Mouse (Mus musculus): ENCODE data around the gene Abca12. TPM values are rescaled to one million over a fixed set of nuclear protein-coding genes. Genes with fewer than 3 reads are reported as not detected.

The Abca12 gene
- polyA plus RNA-seq, 1 experiment from 2014 or later: not detected

DNA sequence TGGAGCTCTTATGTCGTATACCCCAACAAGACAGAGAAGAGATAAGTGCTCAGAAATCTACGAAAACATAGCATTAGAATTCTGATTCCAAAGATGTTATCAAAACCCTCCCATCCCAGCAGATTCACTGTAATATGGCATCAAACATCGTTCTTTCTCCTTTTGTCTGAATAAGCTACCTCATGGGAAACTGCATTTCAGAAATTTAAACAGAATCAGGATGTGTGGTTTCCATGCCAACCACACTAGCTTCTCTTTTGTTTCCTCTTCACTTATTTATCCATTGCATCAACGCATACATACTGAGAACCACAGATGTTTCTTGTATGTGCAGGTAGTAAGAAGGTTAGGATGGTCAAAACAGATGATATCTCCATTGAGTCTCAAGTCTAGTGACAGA lies 175.1 kb downstream of the Abca12 start:
- TF ChIP-seq CTCF (IDR thresholded peaks at IDR 0.05) (no peak), EP300 (IDR thresholded peaks at IDR 0.05) (no peak)

DNA sequence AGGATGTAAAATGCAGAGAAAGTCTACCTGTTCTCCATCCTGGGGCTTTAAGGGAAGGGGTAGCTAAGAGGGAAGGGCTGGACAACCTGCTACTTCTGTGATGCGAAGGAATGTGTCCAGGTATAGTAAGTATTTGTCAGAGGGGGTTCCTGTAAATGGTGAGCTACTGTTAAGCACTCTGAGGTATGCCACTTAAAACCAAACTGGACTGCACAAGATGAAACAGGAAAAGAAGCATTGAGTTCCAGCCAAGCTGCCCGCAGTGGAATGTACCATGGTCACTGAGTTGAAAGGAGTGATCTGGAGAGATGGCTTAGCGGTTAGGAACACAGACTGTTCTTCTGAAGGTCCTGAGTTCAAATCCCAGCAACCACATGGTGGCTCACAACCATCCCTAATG lies 179.4 kb downstream of the Abca12 start:
- WGBS: 58% methylated on average over 3 of the region's 3 CpGs
- H3K4me3 ChIP-seq (ENCODE audit: low read depth, low read length): no peak overlapping the region
- no peaks in the 10 kb centered on the region for H3K36me3 ChIP-seq (ENCODE audit: insufficient read depth, low read length)
- H3K9ac ChIP-seq (replicated peaks; ENCODE audit: low read depth): no peak overlapping the region
- DNase-seq (ENCODE audit: low spot score) (peak; percentile 38), ATAC-seq (peak; percentile 82)
- TF ChIP-seq EP300 (IDR thresholded peaks at IDR 0.05) (peak; percentile 71), CTCF (IDR thresholded peaks at IDR 0.05) (no peak)
- no peak overlapping the region for H3K4me2 ChIP-seq (replicated peaks; ENCODE audit: low read depth, low read length)
- H3K4me1 ChIP-seq (ENCODE audit: insufficient read depth, low read depth, low read length): no peaks in the 10 kb centered on the region
- H3K27me3 ChIP-seq (replicated peaks; ENCODE audit: insufficient read depth, low read length): no peaks in the 10 kb centered on the region
- H3K9me3 ChIP-seq (ENCODE audit: low read length): no peaks in the 10 kb centered on the region
- no peak overlapping the region for H3K27ac ChIP-seq (ENCODE audit: low read length)

More for the DNA sequence above, 175.1 kb downstream of the Abca12 start:
- no peak for ATAC-seq
- H3K4me2 ChIP-seq (replicated peaks; ENCODE audit: low read depth, low read length): no peak overlapping the region
- DNase-seq (ENCODE audit: low spot score): no peak
- H3K27ac ChIP-seq (ENCODE audit: low read length): no peak overlapping the region
- H3K4me1 ChIP-seq (ENCODE audit: insufficient read depth, low read depth, low read length): no peaks in the 10 kb centered on the region
- WGBS: 80% methylated on average over 4 of the region's 4 CpGs
- no peaks in the 10 kb centered on the region for H3K36me3 ChIP-seq (ENCODE audit: insufficient read depth, low read length)
- no peak overlapping the region for H3K4me3 ChIP-seq (ENCODE audit: low read depth, low read length)
- H3K27me3 ChIP-seq (replicated peaks; ENCODE audit: insufficient read depth, low read length): no peaks in the 10 kb centered on the region
- no peaks in the 10 kb centered on the region for H3K9me3 ChIP-seq (ENCODE audit: low read length)
- H3K9ac ChIP-seq (replicated peaks; ENCODE audit: low read depth): no peak overlapping the region

DNA sequence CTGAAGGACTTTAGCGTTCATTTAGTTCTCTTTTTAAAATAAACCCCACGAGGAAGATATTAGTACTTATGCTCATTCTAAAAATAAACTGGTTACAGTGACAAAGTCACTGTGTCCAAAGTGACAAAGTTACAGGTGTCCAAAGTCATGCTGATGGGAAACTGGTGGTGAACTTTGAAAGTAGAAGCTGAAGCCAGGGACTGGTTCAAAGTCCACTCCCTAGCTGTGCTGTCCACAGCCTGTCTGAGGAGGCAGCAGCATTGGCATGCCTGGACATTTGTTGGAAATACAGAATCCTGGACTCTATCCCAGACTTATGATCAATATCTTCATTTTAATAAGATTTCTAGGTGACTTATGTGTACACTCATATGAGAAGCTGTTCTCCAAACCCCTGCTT lies 183.5 kb downstream of the Abca12 start:
- Histone ChIP-seq H3K4me3 (ENCODE audit: low read depth, low read length) (no peak overlapping the region), H3K27ac (ENCODE audit: low read length) (no peak overlapping the region), H3K36me3 (ENCODE audit: insufficient read depth, low read length) (no peaks in the 10 kb centered on the region), H3K4me1 (ENCODE audit: insufficient read depth, low read depth, low read length) (no peaks in the 10 kb centered on the region), H3K9me3 (ENCODE audit: low read length) (no peaks in the 10 kb centered on the region), H3K27me3 (replicated peaks; ENCODE audit: insufficient read depth, low read length) (no peaks in the 10 kb centered on the region), H3K9ac (replicated peaks; ENCODE audit: low read depth) (no peak overlapping the region), H3K4me2 (replicated peaks; ENCODE audit: low read depth, low read length) (no peak overlapping the region)
- 47% methylated on average over 2 of the region's 2 CpGs for WGBS
- TF ChIP-seq CTCF (IDR thresholded peaks at IDR 0.05) (no peak), EP300 (IDR thresholded peaks at IDR 0.05) (no peak)
- DNase-seq (ENCODE audit: low spot score) (no peak), ATAC-seq (no peak)

DNA sequence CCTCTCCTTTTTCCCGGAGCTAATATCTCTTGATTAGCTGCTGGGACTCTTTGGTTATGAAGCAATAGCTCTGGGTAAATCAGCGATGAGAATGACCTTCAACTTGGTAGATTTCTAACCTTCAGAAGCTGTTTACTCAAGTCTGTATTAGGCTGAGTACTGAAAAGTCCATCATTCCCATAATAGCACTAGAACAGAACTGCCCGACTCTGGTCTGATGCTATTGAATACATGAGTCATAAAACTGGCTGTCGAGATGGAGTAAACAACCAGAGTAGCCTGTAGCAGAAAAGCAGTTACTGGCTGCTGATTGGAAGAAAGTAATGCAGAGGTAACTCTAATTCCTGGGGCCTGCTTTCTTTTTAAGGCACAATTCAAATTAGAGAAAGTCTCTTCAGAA lies 211.1 kb downstream of the Abca12 start:
- H3K4me3 ChIP-seq (ENCODE audit: low read depth, low read length): no peak overlapping the region
- no peak for TF ChIP-seq CTCF (IDR thresholded peaks at IDR 0.05)
- no peak for TF ChIP-seq EP300 (IDR thresholded peaks at IDR 0.05)
- H3K4me1 ChIP-seq (ENCODE audit: insufficient read depth, low read depth, low read length): no peaks in the 10 kb centered on the region
- WGBS: 56% methylated on average over 4 of the region's 4 CpGs
- no peak for DNase-seq (ENCODE audit: low spot score)
- no peaks in the 10 kb centered on the region for H3K27me3 ChIP-seq (replicated peaks; ENCODE audit: insufficient read depth, low read length)
- ATAC-seq: no peak
- H3K27ac ChIP-seq (ENCODE audit: low read length): no peak overlapping the region
- H3K9ac ChIP-seq (replicated peaks; ENCODE audit: low read depth): no peak overlapping the region
- no peaks in the 10 kb centered on the region for H3K9me3 ChIP-seq (ENCODE audit: low read length)
- no peaks in the 10 kb centered on the region for H3K36me3 ChIP-seq (ENCODE audit: insufficient read depth, low read length)
- no peak overlapping the region for H3K4me2 ChIP-seq (replicated peaks; ENCODE audit: low read depth, low read length)

DNA sequence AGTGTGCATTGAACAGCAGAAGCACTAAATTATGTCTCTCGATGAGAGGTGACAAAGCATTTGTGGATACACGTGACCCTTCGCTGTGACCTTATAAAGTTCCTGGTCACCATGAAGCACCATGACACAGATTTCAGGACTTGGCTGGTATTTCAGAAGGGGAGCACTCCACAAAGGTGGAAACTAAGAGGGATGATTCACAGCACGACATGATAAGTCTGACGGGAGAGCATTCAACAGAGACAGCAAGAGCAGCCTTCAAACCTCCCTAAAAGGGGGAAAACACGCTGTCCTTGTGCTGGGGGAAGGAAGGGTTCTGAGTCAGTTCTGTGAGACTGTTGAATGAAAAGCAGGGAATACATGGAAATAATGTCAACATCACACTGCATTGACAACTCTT lies 218.5 kb downstream of the Abca12 start:
- Histone ChIP-seq H3K4me1 (ENCODE audit: insufficient read depth, low read depth, low read length) (no peaks in the 10 kb centered on the region), H3K4me2 (replicated peaks; ENCODE audit: low read depth, low read length) (no peak overlapping the region), H3K9ac (replicated peaks; ENCODE audit: low read depth) (no peak overlapping the region), H3K36me3 (ENCODE audit: insufficient read depth, low read length) (no peaks in the 10 kb centered on the region), H3K4me3 (ENCODE audit: low read depth, low read length) (no peak overlapping the region), H3K9me3 (ENCODE audit: low read length) (no peaks in the 10 kb centered on the region), H3K27ac (ENCODE audit: low read length) (no peak overlapping the region), H3K27me3 (replicated peaks; ENCODE audit: insufficient read depth, low read length) (no peaks in the 10 kb centered on the region)
- 75% methylated on average over 6 of the region's 6 CpGs for WGBS
- no peak for ATAC-seq
- TF ChIP-seq CTCF (IDR thresholded peaks at IDR 0.05) (no peak), EP300 (IDR thresholded peaks at IDR 0.05) (no peak)
- no peak for DNase-seq (ENCODE audit: low spot score)

DNA sequence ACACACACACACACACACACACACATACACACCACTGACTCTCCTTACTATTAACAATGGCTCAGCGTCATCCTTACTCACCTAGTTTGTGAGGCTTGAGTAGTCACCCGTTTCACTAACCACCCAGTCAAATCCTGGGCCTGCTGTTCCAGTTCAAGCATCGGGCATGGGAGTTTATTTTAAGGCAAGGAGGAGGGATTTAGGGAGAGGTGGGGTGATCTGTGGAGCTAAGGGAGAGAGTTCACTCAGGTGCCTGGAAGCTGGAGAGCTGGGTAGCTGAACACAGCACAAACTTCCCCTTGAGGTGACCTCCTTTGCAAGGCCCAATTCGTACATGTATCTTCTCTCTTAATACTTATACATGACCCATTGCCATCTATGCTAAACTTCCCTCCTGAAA lies 219.4 kb downstream of the Abca12 start:
- Histone ChIP-seq H3K4me1 (ENCODE audit: insufficient read depth, low read depth, low read length) (no peaks in the 10 kb centered on the region), H3K27ac (ENCODE audit: low read length) (no peak overlapping the region), H3K36me3 (ENCODE audit: insufficient read depth, low read length) (no peaks in the 10 kb centered on the region), H3K4me3 (ENCODE audit: low read depth, low read length) (no peak overlapping the region), H3K9ac (replicated peaks; ENCODE audit: low read depth) (no peak overlapping the region), H3K9me3 (ENCODE audit: low read length) (no peaks in the 10 kb centered on the region), H3K4me2 (replicated peaks; ENCODE audit: low read depth, low read length) (no peak overlapping the region), H3K27me3 (replicated peaks; ENCODE audit: insufficient read depth, low read length) (no peaks in the 10 kb centered on the region)
- TF ChIP-seq EP300 (IDR thresholded peaks at IDR 0.05): no peak
- TF ChIP-seq CTCF (IDR thresholded peaks at IDR 0.05): no peak
- WGBS: 70% methylated on average over 4 of the region's 4 CpGs
- DNase-seq (ENCODE audit: low spot score) (no peak), ATAC-seq (no peak)

DNA sequence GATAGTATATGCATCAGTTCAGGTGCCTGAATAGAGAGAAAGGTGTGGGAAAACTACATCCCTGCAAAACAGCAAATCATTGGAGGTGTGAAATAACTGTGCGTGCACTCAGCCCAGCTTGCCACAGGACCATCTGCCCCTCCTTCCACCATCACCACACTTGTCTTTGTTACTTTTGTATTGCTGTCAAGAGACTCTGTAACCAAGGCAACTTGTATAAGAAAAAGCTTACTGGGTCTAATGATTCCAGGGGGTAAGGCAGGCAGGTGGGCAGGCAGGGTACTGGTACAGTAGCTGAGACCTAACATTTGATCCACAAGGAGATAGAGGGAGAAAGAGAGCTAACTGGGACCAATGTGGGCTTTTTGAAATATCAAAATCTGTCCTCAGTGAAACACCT lies 220.8 kb downstream of the Abca12 start:
- Histone ChIP-seq H3K4me1 (ENCODE audit: insufficient read depth, low read depth, low read length) (no peaks in the 10 kb centered on the region), H3K27me3 (replicated peaks; ENCODE audit: insufficient read depth, low read length) (no peaks in the 10 kb centered on the region), H3K4me2 (replicated peaks; ENCODE audit: low read depth, low read length) (no peak overlapping the region), H3K9ac (replicated peaks; ENCODE audit: low read depth) (no peak overlapping the region), H3K27ac (ENCODE audit: low read length) (no peak overlapping the region), H3K36me3 (ENCODE audit: insufficient read depth, low read length) (no peaks in the 10 kb centered on the region), H3K9me3 (ENCODE audit: low read length) (no peaks in the 10 kb centered on the region), H3K4me3 (ENCODE audit: low read depth, low read length) (no peak overlapping the region)
- ATAC-seq: no peak
- no peak for DNase-seq (ENCODE audit: low spot score)
- TF ChIP-seq EP300 (IDR thresholded peaks at IDR 0.05): no peak
- TF ChIP-seq CTCF (IDR thresholded peaks at IDR 0.05): no peak
- 80% methylated on average over 1 of the region's 1 CpGs for WGBS

Other genes starting within 250 kb of the Abca12 start
- 17.5 and 19.1 TPM in 2 replicates for gene Atic, start 142.2 kb upstream of the Abca12 start, polyA plus RNA-seq (2015; fragmentation: Nextera tagmentation; extraction: Ambion mirVana)
- gene Fn1, start 238.3 kb upstream of the Abca12 start, polyA plus RNA-seq (2015; fragmentation: Nextera tagmentation; extraction: Ambion mirVana): 250 and 295 TPM in 2 replicates